Mouse (Mus musculus): ENCODE measurements at regions not wholly inside any gene's neighbourhood (a gene's known extent, or its start where the extent isn't known, plus 50 kb on each side); places are given as distances from the start of the nearest gene placed in this dataset.
A peak's percentile ranks its signal among the peaks of the same experiment; 100 is the strongest.

GRCm38 (mm10) chr3:39784901-39785300 is 746.2 kb upstream of the Intu start:
- H3K4me3 ChIP-seq (replicated peaks; ENCODE audit: low read length), result no peak overlapping the region
- no peak overlapping the region for H3K4me2 ChIP-seq (replicated peaks; ENCODE audit: low read depth, low read length, severe bottlenecking)
- no peak overlapping the region for H3K9ac ChIP-seq (ENCODE audit: low read depth, low read length, severe bottlenecking)
- 87% methylated on average over 2 of the region's 2 CpGs for WGBS
- H3K36me3 ChIP-seq (ENCODE audit: control insufficient read depth, insufficient read depth, low read length), result no peaks in the 10 kb centered on the region
- ATAC-seq (ENCODE audit: low FRiP score, low read depth), result no peak
- H3K27me3 ChIP-seq (ENCODE audit: control insufficient read depth, insufficient read depth, low read length), result no peaks in the 10 kb centered on the region
- no peak overlapping the region for H3K27ac ChIP-seq (replicated peaks; ENCODE audit: low read depth, low read length)
- no peaks in the 10 kb centered on the region for H3K9me3 ChIP-seq (ENCODE audit: control insufficient read depth, low read length)
- H3K4me1 ChIP-seq (ENCODE audit: control insufficient read depth, insufficient read depth, low read length), result peaks cover 3% of the 10 kb centered on the region
- DNase-seq (ENCODE audit: low spot score), result no peak
- TF ChIP-seq POLR2A (IDR thresholded peaks at IDR 0.05; ENCODE audit: borderline replicate concordance, extremely low read depth, insufficient read depth, insufficient read length), result no peak

GRCm38 (mm10) chr3:39809586-39809985 is 721.5 kb upstream of the Intu start:
- 73% methylated on average over 1 of the region's 1 CpGs for WGBS
- H3K9ac ChIP-seq (ENCODE audit: low read depth, low read length, severe bottlenecking), result no peak overlapping the region
- no peak overlapping the region for H3K4me3 ChIP-seq (replicated peaks; ENCODE audit: low read length)
- no peak overlapping the region for H3K4me2 ChIP-seq (replicated peaks; ENCODE audit: low read depth, low read length, severe bottlenecking)
- ATAC-seq (ENCODE audit: low FRiP score, low read depth) (no peak), DNase-seq (ENCODE audit: low spot score) (no peak)
- no peak overlapping the region for H3K27ac ChIP-seq (replicated peaks; ENCODE audit: low read depth, low read length)
- no peaks in the 10 kb centered on the region for H3K27me3 ChIP-seq (ENCODE audit: control insufficient read depth, insufficient read depth, low read length)
- TF ChIP-seq POLR2A (IDR thresholded peaks at IDR 0.05; ENCODE audit: borderline replicate concordance, extremely low read depth, insufficient read depth, insufficient read length), result no peak
- H3K9me3 ChIP-seq (ENCODE audit: control insufficient read depth, low read length), result no peaks in the 10 kb centered on the region
- no peaks in the 10 kb centered on the region for H3K4me1 ChIP-seq (ENCODE audit: control insufficient read depth, insufficient read depth, low read length)
- H3K36me3 ChIP-seq (ENCODE audit: control insufficient read depth, insufficient read depth, low read length), result no peaks in the 10 kb centered on the region

- Histone ChIP-seq H3K4me1 (ENCODE audit: control insufficient read depth, insufficient read depth, low read length) (peaks cover 2% of the 10 kb centered on the region; the same call in 1 of the 2 replicates), H3K27ac (replicated peaks; ENCODE audit: low read depth, low read length) (no peak overlapping the region), H3K4me3 (replicated peaks; ENCODE audit: low read length) (no peak overlapping the region), H3K36me3 (ENCODE audit: control insufficient read depth, insufficient read depth, low read length) (no peaks in the 10 kb centered on the region), H3K4me2 (replicated peaks; ENCODE audit: low read depth, low read length, severe bottlenecking) (no peak overlapping the region), H3K9me3 (ENCODE audit: control insufficient read depth, low read length) (no peaks in the 10 kb centered on the region), H3K9ac (ENCODE audit: low read depth, low read length, severe bottlenecking) (no peak overlapping the region), H3K27me3 (ENCODE audit: control insufficient read depth, insufficient read depth, low read length) (no peaks in the 10 kb centered on the region)
- peak; percentile 75 for ATAC-seq (ENCODE audit: low FRiP score, low read depth)
- no peak for TF ChIP-seq POLR2A (IDR thresholded peaks at IDR 0.05; ENCODE audit: borderline replicate concordance, extremely low read depth, insufficient read depth, insufficient read length)
- 14% methylated on average over 6 of the region's 6 CpGs for WGBS
- DNase-seq (ENCODE audit: low spot score), result peak; percentile 87
These were observed 716.3 kb upstream of the Intu start for GRCm38 (mm10) chr3:39814814-39815213.

DNA sequence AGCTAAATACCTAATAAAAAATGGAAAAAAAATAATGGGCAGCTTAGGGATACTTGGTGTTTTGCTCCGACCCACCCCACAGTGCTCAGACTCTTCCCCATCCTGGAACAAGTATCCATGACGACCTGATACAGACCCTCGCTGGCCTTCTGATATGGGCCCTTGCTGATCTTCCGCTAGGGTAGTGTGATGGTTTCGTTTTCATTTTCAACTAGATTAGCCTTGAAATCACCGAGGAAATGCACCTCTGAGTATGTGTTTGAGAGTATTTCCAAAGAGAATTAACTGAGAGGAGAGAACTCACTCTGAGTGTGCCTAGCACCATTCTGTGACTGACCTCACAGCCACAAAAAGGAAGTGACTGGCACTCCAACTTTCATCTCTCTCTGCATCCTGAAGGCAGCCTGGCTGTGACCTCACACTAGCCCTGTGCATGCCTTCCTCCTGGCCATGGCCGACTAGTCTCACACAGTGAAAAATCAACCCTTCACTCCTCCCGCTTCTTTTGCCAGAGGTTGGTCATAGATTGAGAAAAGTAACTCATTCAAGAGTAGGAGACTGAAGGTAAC is 700.5 kb upstream of the Intu start:
- H3K36me3 ChIP-seq (ENCODE audit: control insufficient read depth, insufficient read depth, low read length), result no peaks in the 10 kb centered on the region
- no peaks in the 10 kb centered on the region for H3K27me3 ChIP-seq (ENCODE audit: control insufficient read depth, insufficient read depth, low read length)
- WGBS, result 90% methylated on average over 8 of the region's 8 CpGs
- H3K9me3 ChIP-seq (ENCODE audit: control insufficient read depth, low read length), result no peaks in the 10 kb centered on the region
- no peak for TF ChIP-seq POLR2A (IDR thresholded peaks at IDR 0.05; ENCODE audit: borderline replicate concordance, extremely low read depth, insufficient read depth, insufficient read length)
- no peak overlapping the region for H3K27ac ChIP-seq (replicated peaks; ENCODE audit: low read depth, low read length)
- no peak overlapping the region for H3K4me2 ChIP-seq (replicated peaks; ENCODE audit: low read depth, low read length, severe bottlenecking)
- H3K4me3 ChIP-seq (replicated peaks; ENCODE audit: low read length), result no peak overlapping the region
- no peaks in the 10 kb centered on the region for H3K4me1 ChIP-seq (ENCODE audit: control insufficient read depth, insufficient read depth, low read length)
- DNase-seq (ENCODE audit: low spot score) (no peak), ATAC-seq (ENCODE audit: low FRiP score, low read depth) (no peak)
- no peak overlapping the region for H3K9ac ChIP-seq (ENCODE audit: low read depth, low read length, severe bottlenecking)

GRCm38 (mm10) chr3:39838377-39839145 is 692.5 kb upstream of the Intu start:
- H3K27ac ChIP-seq (replicated peaks; ENCODE audit: low read depth, low read length), result no peak overlapping the region
- H3K36me3 ChIP-seq (ENCODE audit: control insufficient read depth, insufficient read depth, low read length), result no peaks in the 10 kb centered on the region
- H3K4me2 ChIP-seq (replicated peaks; ENCODE audit: low read depth, low read length, severe bottlenecking), result no peak overlapping the region
- TF ChIP-seq POLR2A (IDR thresholded peaks at IDR 0.05; ENCODE audit: borderline replicate concordance, extremely low read depth, insufficient read depth, insufficient read length), result no peak
- H3K27me3 ChIP-seq (ENCODE audit: control insufficient read depth, insufficient read depth, low read length), result no peaks in the 10 kb centered on the region
- 54% methylated on average over 6 of the region's 6 CpGs for WGBS
- H3K4me1 ChIP-seq (ENCODE audit: control insufficient read depth, insufficient read depth, low read length), result no peaks in the 10 kb centered on the region
- H3K4me3 ChIP-seq (replicated peaks; ENCODE audit: low read length), result no peak overlapping the region
- DNase-seq (ENCODE audit: low spot score) (peak; percentile 44), ATAC-seq (ENCODE audit: low FRiP score, low read depth) (0 out of 2 replicates have a peak, but pooled peaks have one; percentile 44)
- H3K9ac ChIP-seq (ENCODE audit: low read depth, low read length, severe bottlenecking), result no peak overlapping the region
- H3K9me3 ChIP-seq (ENCODE audit: control insufficient read depth, low read length), result no peaks in the 10 kb centered on the region
